Mouse (Mus musculus) hindbrain, embryonic 12.5 days (tissue): ENCODE data around the gene Usp28. TPM values are rescaled to one million over a fixed set of nuclear protein-coding genes. Genes with fewer than 3 reads are reported as not detected.

ENCODE experiments used
- ATAC-seq: fragments of 200-750 bp; cut with Nextera tagmentation; 2 replicates; pipeline ENCODE4 v1.8.0; 2017; ENCODE audit warnings: moderate TSS enrichment; ENCODE audit not compliant: low FRiP score
- H3K27ac ChIP-seq: fragments of 300-500 bp; sonication (generic); 2 replicates; pipeline ENCODE4 v1.5.1; 2016; ENCODE audit warnings: mild to moderate bottlenecking
- H3K27me3 ChIP-seq: fragments of 300-500 bp; sonication (generic); 2 replicates; pipeline ENCODE4 v1.6.1; 2016; ENCODE audit warnings: mild to moderate bottlenecking
- H3K36me3 ChIP-seq: fragments of 300-500 bp; sonication (generic); 2 replicates; pipeline ENCODE4 v1.6.1; 2016; ENCODE audit warnings: mild to moderate bottlenecking
- H3K4me1 ChIP-seq: fragments of 300-500 bp; sonication (generic); 2 replicates; pipeline ENCODE4 v1.6.1; 2016
- H3K4me2 ChIP-seq: fragments of 300-500 bp; sonication (generic); replicated peaks from 2 replicates; pipeline ENCODE4 v1.6.1; 2016; ENCODE audit warnings: mild to moderate bottlenecking
- H3K4me3 ChIP-seq: fragments of 300-500 bp; sonication (generic); 2 replicates; pipeline ENCODE4 v1.5.1; 2016; ENCODE audit warnings: mild to moderate bottlenecking
- H3K9ac ChIP-seq: fragments of 300-500 bp; sonication (generic); 2 replicates; pipeline ENCODE4 v1.6.1; 2016; ENCODE audit warnings: mild to moderate bottlenecking, moderate library complexity
- H3K9me3 ChIP-seq: fragments of 300-500 bp; sonication (generic); replicated peaks from 2 replicates; pipeline ENCODE4 v1.6.1; 2016; ENCODE audit warnings: mild to moderate bottlenecking
- WGBS: fragments of 180-500 bp; shearing (Covaris S2); methylation state at CpG from one replicate; pipeline ENCODE4 v1.1.7; 2016; 5-methylcytosine and 5-hydroxymethylcytosine counted together
- polyA plus RNA-seq: library from polyadenylated mRNA; unstranded; fragments of >200 nt; fragmentation: Nextera tagmentation; extraction: Ambion mirVana; gene quantifications from 2 replicates; pipeline ENCODE4 v1.2.1, GENCODE M21; 2016

Gene Usp28
- polyA plus RNA-seq, 1 experiment from 2014 or later: 45.0 TPM

- no peak overlapping the region for H3K4me2 ChIP-seq
- H3K27me3 ChIP-seq: no peaks in the 10 kb centered on the region
- no peak overlapping the region for H3K9ac ChIP-seq
- H3K36me3 ChIP-seq: peaks cover 79% of the 10 kb centered on the region
- no peaks in the 10 kb centered on the region for H3K9me3 ChIP-seq
- H3K27ac ChIP-seq: no peak overlapping the region
- H3K4me1 ChIP-seq: no peaks in the 10 kb centered on the region
- no peak overlapping the region for H3K4me3 ChIP-seq
- no peak for ATAC-seq
- 95% methylated on average over 4 of the region's 4 CpGs for WGBS
These were observed 49.6 kb downstream of the Usp28 start for GRCm38 (mm10) chr9:49034764-49035163.

GRCm38 (mm10) chr9:49050901-49051300 is 65.7 kb downstream of the Usp28 start:
- H3K4me1 ChIP-seq: no peaks in the 10 kb centered on the region
- H3K4me3 ChIP-seq: no peak overlapping the region
- no peak for ATAC-seq
- no peak overlapping the region for H3K4me2 ChIP-seq
- 76% methylated on average over 5 of the region's 5 CpGs for WGBS
- no peaks in the 10 kb centered on the region for H3K36me3 ChIP-seq
- no peaks in the 10 kb centered on the region for H3K9me3 ChIP-seq
- no peaks in the 10 kb centered on the region for H3K27me3 ChIP-seq
- no peak overlapping the region for H3K27ac ChIP-seq
- H3K9ac ChIP-seq: no peak overlapping the region

- no peak for ATAC-seq
- H3K27me3 ChIP-seq: no peaks in the 10 kb centered on the region
- H3K9ac ChIP-seq: no peak overlapping the region
- H3K4me2 ChIP-seq: no peak overlapping the region
- no peaks in the 10 kb centered on the region for H3K9me3 ChIP-seq
- no peaks in the 10 kb centered on the region for H3K36me3 ChIP-seq
- peaks cover 4% of the 10 kb centered on the region for H3K4me1 ChIP-seq
- H3K27ac ChIP-seq: no peak overlapping the region
- H3K4me3 ChIP-seq: no peak overlapping the region
- 11% methylated on average over 5 of the region's 5 CpGs for WGBS
These were observed 66.2 kb downstream of the Usp28 start for GRCm38 (mm10) chr9:49051349-49051748.

- WGBS: 79% methylated on average over 3 of the region's 3 CpGs
These were observed 68.9 kb downstream of the Usp28 start for GRCm38 (mm10) chr9:49054028-49054427.

GRCm38 (mm10) chr9:49055333-49056205 is 70.4 kb downstream of the Usp28 start, which contains the start of gene Zw10:
Gene Zw10, plus strand, starts transcription at chr9:49055613.
- under 1% methylated on average over 53 of the region's 53 CpGs for WGBS
- no peaks in the 10 kb centered on the region for H3K9me3 ChIP-seq
- H3K9ac ChIP-seq: peak within 1 kb of the TSS; percentile 86
- no peaks in the 10 kb centered on the region for H3K27me3 ChIP-seq
- peak within 1 kb of the TSS; percentile 74 for H3K27ac ChIP-seq
- H3K36me3 ChIP-seq: peaks cover 17% of the 10 kb centered on the region
- peak; percentile 98 for ATAC-seq
- peak within 1 kb of the TSS; percentile 82 for H3K4me3 ChIP-seq
- H3K4me1 ChIP-seq: peaks cover 8% of the 10 kb centered on the region
- peak within 1 kb of the TSS; percentile 65 for H3K4me2 ChIP-seq

More at GRCm38 (mm10) chr9:49054028-49054427, 68.9 kb downstream of the Usp28 start:
- no peaks in the 10 kb centered on the region for H3K27me3 ChIP-seq
- H3K4me2 ChIP-seq: no peak overlapping the region
- H3K9me3 ChIP-seq: no peaks in the 10 kb centered on the region
- H3K4me1 ChIP-seq: peaks cover 8% of the 10 kb centered on the region
- H3K9ac ChIP-seq: no peak overlapping the region
- H3K36me3 ChIP-seq: peaks cover 7% of the 10 kb centered on the region
- no peak for ATAC-seq
- no peak overlapping the region for H3K27ac ChIP-seq
- H3K4me3 ChIP-seq: no peak overlapping the region

GRCm38 (mm10) chr9:49076847-49077246 is 91.7 kb downstream of the Usp28 start:
- H3K27ac ChIP-seq: no peak overlapping the region
- no peaks in the 10 kb centered on the region for H3K9me3 ChIP-seq
- no peaks in the 10 kb centered on the region for H3K27me3 ChIP-seq
- 95% methylated on average over 3 of the region's 3 CpGs for WGBS
- H3K4me3 ChIP-seq: no peak overlapping the region
- no peak for ATAC-seq
- H3K4me2 ChIP-seq: no peak overlapping the region
- no peaks in the 10 kb centered on the region for H3K4me1 ChIP-seq
- peaks cover 63% of the 10 kb centered on the region for H3K36me3 ChIP-seq
- no peak overlapping the region for H3K9ac ChIP-seq

GRCm38 (mm10) chr9:49081107-49081506 is 95.9 kb downstream of the Usp28 start, which contains the start of gene Tmprss5:
Gene Tmprss5, plus strand, starts transcription at chr9:49081260.
- no peak within 1 kb of the TSS for H3K4me3 ChIP-seq
- H3K9ac ChIP-seq: no peak within 1 kb of the TSS
- no peak for ATAC-seq
- 39% methylated on average over 5 of the region's 5 CpGs for WGBS
- no peaks in the 10 kb centered on the region for H3K4me1 ChIP-seq
- H3K27ac ChIP-seq: no peak within 1 kb of the TSS
- H3K4me2 ChIP-seq: no peak within 1 kb of the TSS
- H3K36me3 ChIP-seq: peaks cover 28% of the 10 kb centered on the region
- no peaks in the 10 kb centered on the region for H3K9me3 ChIP-seq
- H3K27me3 ChIP-seq: no peaks in the 10 kb centered on the region

GRCm38 (mm10) chr9:49081561-49081960 is 96.4 kb downstream of the Usp28 start:
- Histone ChIP-seq H3K4me3 (no peak overlapping the region), H3K27ac (no peak overlapping the region), H3K9ac (no peak overlapping the region), H3K27me3 (no peaks in the 10 kb centered on the region), H3K9me3 (no peaks in the 10 kb centered on the region), H3K4me1 (no peaks in the 10 kb centered on the region), H3K36me3 (peaks cover 28% of the 10 kb centered on the region), H3K4me2 (no peak overlapping the region)
- WGBS: 6% methylated on average over 4 of the region's 4 CpGs
- no peak for ATAC-seq

- Histone ChIP-seq H3K27ac (no peak overlapping the region), H3K4me3 (no peak overlapping the region), H3K4me1 (peaks cover 5% of the 10 kb centered on the region; the same call in 1 of the 2 replicates), H3K9ac (no peak overlapping the region), H3K4me2 (no peak overlapping the region), H3K9me3 (no peaks in the 10 kb centered on the region), H3K27me3 (no peaks in the 10 kb centered on the region), H3K36me3 (no peaks in the 10 kb centered on the region)
- WGBS: 17% methylated on average over 11 of the region's 11 CpGs
- ATAC-seq: peak; percentile 72; the same call in 1 of the 2 replicates
These were observed 102.1 kb downstream of the Usp28 start for GRCm38 (mm10) chr9:49087317-49087716.

Other genes starting within 250 kb of the Usp28 start
- gene Zbtb16, start 149.2 kb upstream of the Usp28 start, polyA plus RNA-seq: 6.8 and 6.9 TPM in 2 replicates
- 2.3 and 2.4 TPM in 2 replicates for gene Htr3a, start 74.3 kb upstream of the Usp28 start, polyA plus RNA-seq
- gene Htr3b, start 20.4 kb upstream of the Usp28 start, polyA plus RNA-seq: 0.22 TPM in 1 of 2 replicates, not detected in the other
- gene Zw10, start 70.2 kb downstream of the Usp28 start, polyA plus RNA-seq: 40.4 and 43.1 TPM in 2 replicates
- 1.5 and 2.9 TPM in 2 replicates for gene Tmprss5, start 95.9 kb downstream of the Usp28 start, polyA plus RNA-seq